Mouse (Mus musculus) cerebellum, adult 2 months (tissue): ENCODE results near the gene Hmga2.

Experiments used
- CTCF ChIP-seq: fragments of 200-500 bp; IDR thresholded peaks from 2 replicates; pipeline ENCODE4 v1.5.1; 2011; ENCODE audit warnings: low read depth, mild to moderate bottlenecking, control low read depth, low read length, moderate library complexity, borderline replicate concordance; ENCODE audit not compliant: insufficient read depth
- POLR2A ChIP-seq: fragments of 200-500 bp; IDR thresholded peaks from 2 replicates; pipeline ENCODE4 v1.6.1; 2011; ENCODE audit warnings: low read length, control low read depth, borderline replicate concordance; ENCODE audit not compliant: insufficient read depth

- TF ChIP-seq POLR2A = no peak
- no peak for TF ChIP-seq CTCF
Observed at GRCm38 (mm10) chr10:120384797-120385600, 91.3 kb downstream of the Hmga2 start.
